Mouse (Mus musculus): ENCODE results near the gene Nrxn3.

Nrxn3 gene

GRCm38 (mm10) chr12:89933630-89934029 is 1211.0 kb downstream of the Nrxn3 start:
- DNase-seq (ENCODE audit: low spot score in 2 of 2), result no peak

DNA sequence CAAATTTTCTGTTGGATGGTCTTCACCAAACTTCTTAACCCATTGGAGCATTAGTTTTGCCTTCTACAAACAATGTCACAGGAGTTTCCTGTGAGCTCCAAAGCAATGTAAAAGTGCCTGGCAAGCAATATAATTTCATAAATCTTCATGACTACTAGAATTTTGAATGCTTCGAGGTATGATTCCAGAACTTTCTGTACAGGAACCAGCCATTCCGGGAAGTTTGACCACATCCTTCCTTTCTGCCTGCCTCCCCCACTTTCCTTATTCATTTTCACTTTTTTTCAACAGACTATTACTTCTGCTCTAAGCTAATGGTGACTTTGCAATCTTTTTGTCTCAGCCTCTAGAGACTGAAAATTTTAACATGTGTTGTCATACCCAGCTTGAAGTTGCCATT is 1218.1 kb downstream of the Nrxn3 start:
- DNase-seq (ENCODE audit: low spot score in 2 of 2), result no peak

DNA sequence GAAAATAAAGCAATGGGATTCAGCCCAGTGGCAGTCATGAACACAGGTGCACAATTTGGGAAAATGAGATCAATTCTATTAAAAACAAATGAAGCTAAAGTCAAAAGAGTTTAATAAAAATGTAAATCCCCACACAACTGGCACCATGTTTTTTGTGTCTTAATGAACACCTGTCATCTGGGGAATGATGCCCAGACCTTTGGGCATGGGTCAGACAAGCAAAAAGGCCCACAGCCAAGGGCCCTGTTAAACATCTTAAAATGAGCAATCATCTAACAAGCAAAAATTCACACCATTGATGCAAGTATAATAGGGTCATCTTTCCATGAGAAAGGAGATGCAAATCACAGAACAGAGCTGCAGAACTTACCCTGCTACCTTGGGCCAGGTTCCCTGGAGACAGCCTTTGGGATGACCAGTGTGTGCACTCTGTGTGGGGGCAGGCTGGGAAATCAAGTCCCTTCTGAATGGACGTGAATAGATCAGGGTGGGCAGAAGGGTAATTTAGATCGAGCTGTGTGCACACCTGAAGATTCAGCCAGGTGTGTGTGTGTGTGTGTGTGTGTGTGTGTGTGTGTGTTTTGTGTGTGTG is 1223.3 kb downstream of the Nrxn3 start:
- DNase-seq (ENCODE audit: low spot score in 2 of 2), result no peak

- no peak for DNase-seq (ENCODE audit: low spot score in 2 of 2)
These were observed 1223.8 kb downstream of the Nrxn3 start for GRCm38 (mm10) chr12:89946522-89946921.

- no peak for DNase-seq (ENCODE audit: low spot score in 2 of 2)
These were observed 1230.6 kb downstream of the Nrxn3 start for GRCm38 (mm10) chr12:89953237-89953636.

- DNase-seq (ENCODE audit: low spot score in 2 of 2), result no peak
These were observed 1231.0 kb downstream of the Nrxn3 start for GRCm38 (mm10) chr12:89953649-89954048.

DNA sequence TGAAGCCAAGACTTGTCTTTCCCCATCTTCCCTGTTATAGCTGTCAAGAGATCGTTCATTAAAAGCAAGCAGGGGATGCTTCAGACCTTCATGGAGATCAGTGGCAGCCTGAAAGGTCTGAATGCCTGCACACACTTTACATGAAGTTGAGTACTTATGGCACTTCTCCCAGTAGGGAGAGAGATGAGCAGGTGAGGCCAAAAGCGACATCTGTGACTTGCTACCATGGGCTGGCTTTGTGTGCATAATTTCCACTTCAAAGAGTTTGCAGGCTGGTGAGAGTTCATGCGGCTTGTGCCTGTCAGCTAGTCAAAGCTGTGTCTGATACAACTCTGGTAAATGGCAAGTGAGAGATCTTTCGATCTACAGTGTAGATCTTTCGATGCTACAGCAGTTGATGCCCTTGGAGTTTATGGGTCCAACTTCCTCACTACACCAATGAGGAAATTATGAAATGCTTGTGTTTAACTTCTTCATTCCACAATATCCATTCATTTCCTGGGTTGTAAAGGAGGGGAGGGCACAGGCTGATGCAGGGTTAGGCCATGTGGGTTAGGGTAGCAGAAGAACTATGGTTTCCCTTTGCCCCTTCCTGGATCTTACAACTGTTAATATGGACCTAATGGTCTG is 1231.9 kb downstream of the Nrxn3 start:
- DNase-seq (ENCODE audit: low spot score in 2 of 2), result no peak

DNA sequence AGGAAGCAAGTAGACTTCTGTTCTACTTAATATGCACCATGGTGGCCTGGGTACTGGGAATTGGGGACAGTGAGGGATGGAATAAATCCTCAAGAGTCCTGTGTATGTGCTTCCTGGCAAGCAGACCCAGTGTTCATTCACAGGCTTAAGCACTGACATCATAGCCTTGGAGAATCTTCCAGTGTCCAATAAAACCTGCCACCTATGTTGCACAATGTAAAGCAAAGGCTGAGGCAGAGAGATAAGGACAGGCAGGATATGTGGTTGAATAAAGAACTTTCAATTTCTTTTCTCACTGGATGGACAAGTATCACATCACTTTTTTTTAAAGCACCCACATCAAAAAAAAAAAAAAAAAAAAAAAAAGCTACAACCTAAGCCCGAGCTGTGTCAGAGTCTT is 1240.4 kb downstream of the Nrxn3 start:
- no peak for DNase-seq (ENCODE audit: low spot score in 2 of 2)

DNA sequence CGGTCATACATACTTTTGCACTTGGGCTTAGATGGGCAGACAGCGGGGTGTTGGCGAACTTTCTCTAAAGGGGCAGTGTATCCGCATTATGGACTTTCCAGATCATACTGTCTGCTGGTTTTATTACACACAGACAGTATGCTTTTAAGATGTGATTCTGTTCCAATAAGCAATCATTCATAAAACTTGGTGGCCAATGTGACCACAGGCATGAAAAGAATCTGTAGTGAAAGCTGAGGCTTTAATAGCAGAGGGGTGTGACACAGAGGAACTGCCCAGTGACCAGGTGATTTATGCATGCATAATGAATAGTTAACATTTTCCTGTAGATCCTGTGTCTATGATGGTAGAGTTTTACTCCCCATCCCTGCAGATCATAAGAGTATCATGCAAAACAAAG is 1254.0 kb downstream of the Nrxn3 start:
- no peak for DNase-seq (ENCODE audit: low spot score in 2 of 2)

DNA sequence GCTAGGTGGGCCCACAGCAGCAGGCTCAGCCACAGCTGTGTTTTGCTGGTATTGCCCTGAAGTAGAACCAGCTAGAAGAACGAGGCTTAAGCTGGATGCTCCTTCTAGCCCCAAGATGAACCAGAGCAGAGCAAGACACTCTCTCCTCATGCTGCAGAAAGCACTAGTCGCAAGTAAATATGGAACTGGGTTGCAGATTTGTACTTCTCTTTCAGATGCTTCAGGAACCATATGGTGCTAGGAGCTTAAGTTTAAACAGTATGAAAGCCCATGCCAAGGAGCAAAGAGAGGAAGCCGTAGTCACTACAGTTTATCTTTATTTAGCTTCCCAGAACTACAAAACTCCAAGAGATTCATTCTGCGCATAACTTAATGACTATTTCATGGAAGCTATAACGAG is 1254.8 kb downstream of the Nrxn3 start:
- peak in 1 of 2 experiments; percentile 12 for DNase-seq (ENCODE audit: low spot score in 2 of 2)

DNA sequence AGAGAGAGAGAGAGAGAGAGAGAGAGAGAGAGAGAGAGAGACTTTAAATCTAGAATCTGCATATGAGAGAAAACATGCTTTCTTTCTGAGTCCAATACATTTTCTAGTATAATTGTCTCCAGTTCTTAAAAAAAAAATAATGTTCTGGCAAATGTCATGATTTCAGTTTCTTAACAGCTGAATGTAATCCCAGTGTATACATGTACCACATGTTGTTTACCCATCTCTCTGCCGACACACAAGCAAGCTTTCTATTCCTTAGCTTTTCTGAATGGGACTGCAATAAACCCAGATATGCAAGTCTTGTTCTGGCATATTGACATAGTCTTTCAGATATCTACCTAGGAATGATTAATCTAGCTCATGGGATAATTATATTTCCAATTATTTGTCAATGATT is 1256.5 kb downstream of the Nrxn3 start:
- DNase-seq (ENCODE audit: low spot score in 2 of 2), result no peak

- DNase-seq (ENCODE audit: low spot score in 2 of 2), result no peak
These were observed 1259.8 kb downstream of the Nrxn3 start for GRCm38 (mm10) chr12:89982445-89982844.

DNA sequence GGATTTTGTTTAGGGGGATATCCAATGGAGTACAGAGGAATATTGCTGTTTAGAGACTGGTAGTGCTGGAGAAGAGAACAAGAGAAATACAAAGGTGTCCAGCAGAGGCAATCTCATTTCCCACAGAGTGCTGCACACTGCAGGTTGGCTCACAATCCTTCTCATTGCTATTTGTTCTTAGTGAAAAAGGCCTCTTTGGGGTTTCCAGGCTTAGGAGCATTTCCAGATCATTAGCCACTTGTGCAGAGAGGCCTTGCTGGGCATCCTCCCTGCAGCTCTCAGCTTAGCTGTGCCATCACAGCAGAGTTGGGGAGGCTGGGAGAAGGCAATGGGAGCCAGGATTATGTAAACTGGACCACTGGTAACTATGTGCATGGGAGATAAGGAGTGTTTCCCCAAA is 1260.7 kb downstream of the Nrxn3 start:
- no peak for DNase-seq (ENCODE audit: low spot score in 2 of 2)

DNA sequence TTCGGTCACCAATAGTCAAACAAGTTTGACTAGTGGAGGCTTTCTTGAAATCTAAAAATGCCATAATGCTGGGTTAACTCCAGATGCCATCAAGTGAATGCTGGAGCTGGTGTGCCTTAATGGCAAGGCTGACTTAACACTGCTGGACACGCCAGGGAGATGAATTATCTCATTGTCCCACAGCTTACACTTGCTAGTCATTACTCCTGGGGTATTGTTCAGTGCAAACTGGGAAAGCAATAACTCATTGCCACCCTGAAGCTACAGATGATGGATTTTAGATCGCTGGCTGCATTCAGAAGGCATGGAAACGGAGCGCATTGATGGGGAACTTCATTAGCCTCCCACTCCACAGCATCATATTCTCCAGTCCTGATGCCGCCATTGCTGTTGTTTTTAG is 1263.5 kb downstream of the Nrxn3 start:
- no peak for DNase-seq (ENCODE audit: low spot score in 2 of 2)

DNA sequence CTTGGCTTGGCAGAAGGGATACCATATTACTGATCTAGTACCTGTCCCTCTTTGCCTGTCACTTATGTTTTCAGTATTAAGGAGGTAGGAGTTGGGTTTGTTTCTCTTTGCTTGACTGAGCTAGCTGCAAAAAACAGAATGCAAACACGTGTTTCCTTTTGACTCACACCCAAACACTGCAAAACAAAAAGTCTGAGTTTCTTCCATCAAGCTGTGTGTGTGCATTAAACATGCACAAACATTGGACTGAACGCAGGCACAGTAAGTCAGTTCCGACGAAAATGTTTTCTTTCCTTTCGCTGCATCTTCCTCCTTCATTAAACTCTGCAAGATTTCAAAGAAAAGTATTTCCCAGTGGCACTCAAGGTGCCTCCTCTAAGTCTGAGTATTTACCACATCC is 1270.6 kb downstream of the Nrxn3 start:
- no peak for DNase-seq (ENCODE audit: low spot score in 2 of 2)

- no peak for DNase-seq (ENCODE audit: low spot score in 2 of 2)
These were observed 1272.7 kb downstream of the Nrxn3 start for GRCm38 (mm10) chr12:89995392-89995791.

- no peak for DNase-seq (ENCODE audit: low spot score in 2 of 2)
These were observed 1287.6 kb downstream of the Nrxn3 start for GRCm38 (mm10) chr12:90010280-90010679.

DNA sequence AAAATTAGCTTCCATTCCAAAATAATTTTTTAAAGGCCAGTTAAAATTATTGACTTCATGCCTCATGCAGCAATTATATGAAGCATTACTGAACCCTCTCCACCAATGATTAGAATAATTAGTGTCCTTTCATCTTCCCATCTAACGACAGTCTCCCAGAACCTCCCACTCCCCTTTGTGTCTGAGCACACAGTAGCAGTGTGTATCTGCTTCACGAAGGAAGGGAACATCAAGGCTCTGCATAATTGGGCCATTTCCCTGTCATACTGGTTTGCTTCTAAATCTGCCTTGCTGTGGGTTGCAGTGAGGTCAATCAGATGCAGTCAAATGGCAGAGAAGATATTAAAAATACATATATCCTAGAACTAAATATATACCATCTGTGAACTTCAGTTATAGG is 1291.3 kb downstream of the Nrxn3 start:
- no peak for DNase-seq (ENCODE audit: low spot score in 2 of 2)

DNA sequence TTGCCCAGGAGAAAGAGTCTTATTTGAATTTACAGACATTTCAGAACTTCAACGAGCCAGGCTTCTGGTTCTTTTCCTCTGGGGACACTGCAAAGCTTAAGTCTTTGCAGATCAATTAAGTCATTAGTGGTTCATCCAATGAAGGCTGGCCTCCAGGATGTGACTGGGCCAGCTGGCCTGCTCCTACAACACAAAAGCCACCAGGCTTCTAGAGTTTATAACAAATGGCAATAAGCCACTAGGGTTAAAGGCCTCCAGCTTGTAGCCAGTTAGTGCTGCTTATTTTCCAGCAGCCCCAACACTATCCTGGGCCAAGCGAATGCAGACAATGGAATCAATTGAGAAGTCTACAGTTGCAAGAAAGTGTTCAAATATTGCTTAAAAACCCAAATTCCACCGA is 1304.3 kb downstream of the Nrxn3 start:
- DNase-seq (ENCODE audit: low spot score in 2 of 2), result no peak

GRCm38 (mm10) chr12:90041038-90041437 is 1318.4 kb downstream of the Nrxn3 start:
- no peak for DNase-seq (ENCODE audit: low spot score in 2 of 2)

DNA sequence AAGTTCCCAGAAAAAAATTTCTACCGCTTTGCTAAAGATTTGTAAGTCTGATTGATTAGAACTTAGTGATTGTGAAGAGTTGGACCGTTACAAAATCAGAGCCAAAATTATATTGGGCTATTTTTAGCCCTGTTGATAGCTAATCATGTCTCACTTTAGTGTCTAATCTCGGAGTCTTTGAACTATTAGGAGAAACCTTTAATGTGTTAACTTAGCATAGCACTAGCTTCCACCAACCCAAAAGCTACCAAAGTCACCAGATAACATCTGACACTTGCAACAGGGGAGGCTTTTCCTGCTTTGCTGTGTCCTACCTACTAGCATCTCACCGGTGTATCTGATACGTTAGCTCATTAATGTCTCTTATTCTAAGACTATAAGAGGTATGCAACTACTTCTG is 1333.6 kb downstream of the Nrxn3 start:
- DNase-seq (ENCODE audit: low spot score in 2 of 2), result no peak

DNA sequence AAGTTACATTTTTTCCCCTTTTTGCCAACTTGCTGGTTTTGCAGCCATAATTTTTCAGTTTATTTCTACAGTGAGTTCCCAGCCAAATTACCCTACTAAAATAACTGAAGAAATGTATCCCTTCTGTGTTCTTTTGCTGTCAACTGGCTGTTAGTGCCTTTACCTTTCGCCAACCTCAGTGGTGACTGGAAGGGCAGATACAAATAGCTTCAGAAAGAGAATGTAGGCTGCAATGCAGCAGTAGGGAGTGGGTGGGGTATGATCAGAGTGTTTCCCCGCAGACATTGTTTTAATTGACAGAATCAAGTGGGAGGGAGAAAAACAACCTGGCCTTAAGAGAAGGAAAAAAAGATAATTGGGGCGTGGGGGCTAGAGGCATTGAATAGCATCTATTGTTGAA is 1337.1 kb downstream of the Nrxn3 start:
- DNase-seq (ENCODE audit: low spot score in 2 of 2), result no peak

DNA sequence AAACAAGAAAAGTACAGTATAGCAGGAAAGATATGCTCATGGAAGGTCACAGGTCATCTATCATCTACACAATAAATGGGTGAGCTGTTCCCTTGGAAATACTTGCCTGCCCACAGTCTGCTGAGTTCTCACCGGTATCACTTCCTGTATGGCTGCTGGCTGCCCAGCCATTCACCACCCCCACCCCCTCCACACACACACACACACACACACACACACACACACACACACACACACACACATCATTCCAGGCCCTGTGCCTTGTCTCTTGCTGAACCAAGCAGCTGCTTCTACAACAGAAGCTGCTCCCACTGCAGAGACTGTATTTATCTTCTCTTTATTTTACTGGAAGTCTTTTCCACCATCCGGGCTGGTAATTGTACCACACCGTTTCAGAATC is 1338.6 kb downstream of the Nrxn3 start:
- DNase-seq (ENCODE audit: low spot score in 2 of 2), result no peak

GRCm38 (mm10) chr12:90062219-90062618 is 1339.5 kb downstream of the Nrxn3 start:
- no peak for DNase-seq (ENCODE audit: low spot score in 2 of 2)

Data from frontal cortex, postnatal 10 days (tissue).